In the genomic region with DNA sequence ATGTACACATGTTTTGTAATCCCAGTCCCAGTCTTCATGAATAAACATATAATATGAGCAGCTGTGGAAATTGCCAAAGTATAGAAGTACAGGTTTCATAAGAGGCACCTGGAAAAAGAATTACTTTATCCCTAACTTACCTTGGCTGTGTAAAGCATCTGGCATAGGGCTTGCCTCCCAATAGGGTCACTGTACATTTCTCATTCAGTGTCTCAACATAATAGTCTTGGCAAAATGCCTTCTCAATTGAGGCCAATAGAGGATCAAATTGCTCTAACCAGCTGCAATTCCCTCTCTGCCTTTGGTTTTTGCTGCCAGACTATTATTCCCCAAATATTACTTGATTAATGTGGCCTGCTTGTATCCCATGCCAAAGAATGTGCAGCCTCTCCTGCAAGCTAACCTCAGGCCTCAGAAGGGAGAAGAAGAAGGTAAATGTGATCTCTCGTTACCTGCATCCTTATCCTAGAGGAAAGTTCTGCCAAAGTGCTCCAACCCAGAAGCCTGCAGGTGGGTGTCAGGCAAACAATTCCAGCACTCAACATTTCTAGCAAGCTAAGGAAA, we compare ENCODE assay signal across 19 mouse cellular contexts.
"Had no signal": no experiment of that assay in that cellular context is flagged by ENCODE, and none has a peak within 500 bp of the region (broad histone marks: within the 10 kb centered on the region; RNA-seq: fewer than 3 reads in every experiment).

No protein-coding gene starts in this region.

- H3K4me2 ChIP-seq: liver, embryonic 11.5 days; lung, embryonic 14.5 days; midbrain, embryonic 13.5 days; neural tube, embryonic 13.5 days; stomach, embryonic 15.5 days had no signal

- H3K9ac ChIP-seq: liver, embryonic 14.5 days; liver, postnatal 0 days; lung, embryonic 14.5 days; midbrain, embryonic 13.5 days; neural tube, embryonic 13.5 days; stomach, embryonic 15.5 days had no signal

- H3K36me3 ChIP-seq: midbrain, embryonic 13.5 days; neural tube, embryonic 13.5 days; stomach, embryonic 15.5 days had no signal

- H3K4me3 ChIP-seq: layer of hippocampus, adult 2 months; midbrain, embryonic 13.5 days; myocyte; neural tube, embryonic 13.5 days; stomach, embryonic 15.5 days had no signal

- H3K4me1 ChIP-seq: midbrain, embryonic 13.5 days; neural tube, embryonic 13.5 days; stomach, embryonic 15.5 days had no signal

- H3K27ac ChIP-seq: layer of hippocampus, adult 2 months; liver, embryonic 14.5 days; macrophage; midbrain, embryonic 13.5 days; neural tube, embryonic 13.5 days; stomach, embryonic 15.5 days had no signal

- H3K27me3 ChIP-seq: midbrain, embryonic 13.5 days; neural tube, embryonic 13.5 days; stomach, embryonic 15.5 days had no signal

- ATAC-seq: liver, postnatal 0 days; lung, postnatal 0 days; midbrain, embryonic 13.5 days; midbrain, embryonic 16.5 days had no signal

- DNase-seq: kidney, adult 9 months; kidney, postnatal 25 days; layer of hippocampus, adult 9-11 months; liver, postnatal 0 days; lung, embryonic 14.5 days; retina, postnatal 1 day; right cerebral cortex, postnatal 25 days; spleen, adult 18-20 months; thymus, postnatal 25 days had no signal

- H3K9me3 ChIP-seq: midbrain, embryonic 13.5 days; neural tube, embryonic 13.5 days; stomach, embryonic 15.5 days had no signal
